Mouse (Mus musculus) liver, adult 2 months (tissue): Measurements from ENCODE around the gene Csnk1g2. TPM values are rescaled to one million over a fixed set of nuclear protein-coding genes. Genes with fewer than 3 reads are reported as not detected.
"Not testable (repeated sequence)": the region's sequence is repeated elsewhere in the genome, so short reads cannot be mapped to it uniquely, and the experiment has no call there.

Source experiments
- DNase-seq: peaks from one replicate; pipeline ENCODE4 v3.0.0-alpha.2; 2011; ENCODE audit warnings: low read depth, low spot score; ENCODE audit errors: extremely low read depth
- H3K27ac ChIP-seq: fragments of 200-500 bp; replicated peaks from 2 replicates; pipeline ENCODE4 v1.5.1; 2012; ENCODE audit warnings: low read depth, mild to moderate bottlenecking, control low read depth, inconsistent platforms, low read length; ENCODE audit not compliant: insufficient read depth
- H3K27me3 ChIP-seq: fragments of 200-500 bp; 2 replicates; pipeline ENCODE4 v1.6.1; 2012; ENCODE audit warnings: mild to moderate bottlenecking, moderate library complexity, low read length, inconsistent platforms; ENCODE audit not compliant: control insufficient read depth, insufficient read depth
- H3K36me3 ChIP-seq: fragments of 200-500 bp; 2 replicates; pipeline ENCODE4 v1.6.1; 2012; ENCODE audit warnings: low read length, inconsistent platforms; ENCODE audit not compliant: control insufficient read depth, insufficient read depth
- H3K4me1 ChIP-seq: fragments of 200-500 bp; 2 replicates; pipeline ENCODE4 v1.6.1; 2011; ENCODE audit warnings: low read length; ENCODE audit not compliant: control insufficient read depth, insufficient read depth
- H3K4me3 ChIP-seq: fragments of 200-500 bp; 2 replicates; pipeline ENCODE4 v1.5.1; 2011; ENCODE audit warnings: low read depth, mild to moderate bottlenecking, control low read depth, low read length, moderate library complexity; ENCODE audit not compliant: insufficient read depth
- H3K79me2 ChIP-seq: fragments of 200-500 bp; 2 replicates; pipeline ENCODE4 v1.6.1; 2012; ENCODE audit warnings: inconsistent platforms, mild to moderate bottlenecking, low read length, moderate library complexity; ENCODE audit not compliant: control insufficient read depth, insufficient read depth
- H3K9ac ChIP-seq: fragments of 200-500 bp; 2 replicates; pipeline ENCODE4 v1.6.1; 2012; ENCODE audit warnings: low read depth, mild to moderate bottlenecking, control low read depth, inconsistent platforms, low read length
- CTCF ChIP-seq: fragments of 200-500 bp; IDR thresholded peaks from 2 replicates; pipeline ENCODE4 v1.5.1; 2011; ENCODE audit warnings: low read depth, low read length, control low read depth
- POLR2A ChIP-seq: fragments of 200-500 bp; IDR thresholded peaks from 2 replicates; pipeline ENCODE4 v1.6.1; 2011; ENCODE audit warnings: low read length, control low read depth; ENCODE audit not compliant: insufficient read depth; ENCODE audit errors: extremely low read depth
- WGBS: fragments of 180-500 bp; shearing (Covaris S2); methylation state at CpG from one replicate; pipeline ENCODE4 v1.1.7; 2018; 5-methylcytosine and 5-hydroxymethylcytosine counted together
- polyA plus RNA-seq: library from polyadenylated mRNA; depleted of rRNA; stranded (reverse); fragments of >200 nt; gene quantifications from 2 replicates; pipeline ENCODE4 v1.2.3, GENCODE M21; 2012
- total RNA-seq: library from RNA; depleted of rRNA; stranded (reverse); fragments of >200 nt; gene quantifications from 2 replicates; pipeline ENCODE4 v1.2.3, GENCODE M21; 2014

Csnk1g2 gene
- total and polyA plus RNA-seq, 2 experiments, result 54.4 to 123 TPM

GRCm38 (mm10) chr10:80604988-80605387 is 17.6 kb upstream of the Csnk1g2 start:
- Histone ChIP-seq H3K36me3 (no peaks in the 10 kb centered on the region), H3K27me3 (no peaks in the 10 kb centered on the region), H3K27ac (no peak overlapping the region), H3K79me2 (peaks cover 33% of the 10 kb centered on the region), H3K4me3 (no peak overlapping the region), H3K9ac (no peak overlapping the region), H3K4me1 (peaks cover 11% of the 10 kb centered on the region)
- DNase-seq, result no peak
- TF ChIP-seq CTCF (no peak), POLR2A (no peak)
- 88% methylated on average over 2 of the region's 2 CpGs for WGBS

- not testable (repeated sequence) for H3K36me3 ChIP-seq, H3K4me3 ChIP-seq, H3K27me3 ChIP-seq, DNase-seq, H3K9ac ChIP-seq, H3K27ac ChIP-seq
- 87% methylated on average over 4 of the region's 4 CpGs for WGBS
- H3K4me1 ChIP-seq, result peaks cover 11% of the 10 kb centered on the region
- H3K79me2 ChIP-seq, result peaks cover 33% of the 10 kb centered on the region
Observed at GRCm38 (mm10) chr10:80605721-80606120, 16.9 kb upstream of the Csnk1g2 start, which contains the start of gene Gm49322. TSS of gene Gm49322 (plus strand) at chr10:80606021.

- H3K27ac ChIP-seq, result no peak overlapping the region
- no peaks in the 10 kb centered on the region for H3K36me3 ChIP-seq
- WGBS, result 87% methylated on average over 23 of the region's 23 CpGs
- DNase-seq, result no peak
- H3K9ac ChIP-seq, result no peak overlapping the region
- H3K79me2 ChIP-seq, result peaks cover 33% of the 10 kb centered on the region
- peaks cover 11% of the 10 kb centered on the region for H3K4me1 ChIP-seq
- H3K27me3 ChIP-seq, result no peaks in the 10 kb centered on the region
- TF ChIP-seq POLR2A (no peak), CTCF (no peak)
- H3K4me3 ChIP-seq, result no peak overlapping the region
Observed at GRCm38 (mm10) chr10:80606306-80606705, 16.3 kb upstream of the Csnk1g2 start.

- WGBS, result 96% methylated on average over 34 of the region's 34 CpGs
- Histone ChIP-seq H3K4me3 (no peak overlapping the region), H3K36me3 (no peaks in the 10 kb centered on the region), H3K79me2 (peaks cover 33% of the 10 kb centered on the region), H3K9ac (no peak overlapping the region), H3K4me1 (peaks cover 11% of the 10 kb centered on the region), H3K27ac (no peak overlapping the region), H3K27me3 (no peaks in the 10 kb centered on the region)
- no peak for DNase-seq
- TF ChIP-seq CTCF (no peak), POLR2A (no peak)
Observed at GRCm38 (mm10) chr10:80606737-80607350, 15.8 kb upstream of the Csnk1g2 start.

GRCm38 (mm10) chr10:80608435-80608834 is 14.2 kb upstream of the Csnk1g2 start:
- no peaks in the 10 kb centered on the region for H3K36me3 ChIP-seq
- TF ChIP-seq POLR2A (no peak), CTCF (no peak)
- H3K27ac ChIP-seq, result no peak overlapping the region
- H3K79me2 ChIP-seq, result peaks cover 32% of the 10 kb centered on the region
- no peak overlapping the region for H3K9ac ChIP-seq
- peaks cover 5% of the 10 kb centered on the region for H3K4me1 ChIP-seq
- 95% methylated on average over 3 of the region's 3 CpGs for WGBS
- H3K27me3 ChIP-seq, result no peaks in the 10 kb centered on the region
- H3K4me3 ChIP-seq, result no peak overlapping the region
- DNase-seq, result no peak

- no peaks in the 10 kb centered on the region for H3K4me1 ChIP-seq
Observed at GRCm38 (mm10) chr10:80609269-80609924, 13.2 kb upstream of the Csnk1g2 start.

More at GRCm38 (mm10) chr10:80609269-80609924, 13.2 kb upstream of the Csnk1g2 start:
- Histone ChIP-seq H3K27me3 (no peaks in the 10 kb centered on the region), H3K9ac (no peak overlapping the region), H3K36me3 (no peaks in the 10 kb centered on the region), H3K79me2 (peaks cover 23% of the 10 kb centered on the region), H3K4me3 (no peak overlapping the region), H3K27ac (no peak overlapping the region)
- no peak for TF ChIP-seq CTCF
- no peak for TF ChIP-seq POLR2A
- 92% methylated on average over 10 of the region's 10 CpGs for WGBS
- no peak for DNase-seq
